Mouse (Mus musculus) common myeloid progenitor, adult 5-6 weeks (primary cell): ENCODE results near the gene Rbbp8nl. TPM values are rescaled to one million over a fixed set of nuclear protein-coding genes. Genes with fewer than 3 reads are reported as not detected.

Source experiments
- ATAC-seq: replicated peaks from 2 replicates; pipeline ENCODE4 v1.8.0; 2016; ENCODE audit warnings: low read depth, mild to moderate bottlenecking, moderate TSS enrichment, inconsistent platforms; ENCODE audit not compliant: poor library complexity, severe bottlenecking
- total RNA-seq: library from RNA; stranded (forward); fragments of 200-1000, 187-1606 nt; gene quantifications from 2 replicates; pipeline ENCODE4 v1.2.3, GENCODE M21; 2017

Gene Rbbp8nl
- total RNA-seq, 1 experiment from 2014 or later, result not detected

- no peak for ATAC-seq
Observed at GRCm38 (mm10) chr2:180234980-180235379, 54.7 kb downstream of the Rbbp8nl start.

GRCm38 (mm10) chr2:180234353-180234752, 55.3 kb downstream of the Rbbp8nl start:
- no peak for ATAC-seq

GRCm38 (mm10) chr2:180233101-180233904, 56.4 kb downstream of the Rbbp8nl start:
- ATAC-seq, result no peak

GRCm38 (mm10) chr2:180230482-180230881, 59.2 kb downstream of the Rbbp8nl start:
- no peak for ATAC-seq

GRCm38 (mm10) chr2:180229129-180229528, 60.5 kb downstream of the Rbbp8nl start:
- no peak for ATAC-seq

- no peak for ATAC-seq
Observed at GRCm38 (mm10) chr2:180228592-180228991, 61.1 kb downstream of the Rbbp8nl start.

GRCm38 (mm10) chr2:180228060-180228458, 61.6 kb downstream of the Rbbp8nl start:
- no peak for ATAC-seq

Other genes with a start within 250 kb of the Rbbp8nl start
- gene Psma7, start 247.4 kb downstream of the Rbbp8nl start, total RNA-seq, result 380 and 416 TPM in 2 replicates
- 1.2 and 3.2 TPM in 2 replicates for gene Ss18l1, start 247.4 kb downstream of the Rbbp8nl start, total RNA-seq
- 9.7 and 12.5 TPM in 2 replicates for gene Mtg2, start 219.3 kb downstream of the Rbbp8nl start, total RNA-seq
- gene Hrh3, start 185.4 kb downstream of the Rbbp8nl start, total RNA-seq, result not detected in 2 replicates
- 33.8 and 35.9 TPM in 2 replicates for gene Osbpl2, start 170.6 kb downstream of the Rbbp8nl start, total RNA-seq
- 51.8 and 52.0 TPM in 2 replicates for gene Adrm1, start 118.4 kb downstream of the Rbbp8nl start, total RNA-seq
- 0.05 and 0.10 TPM in 2 replicates for gene Lama5, start 64.0 kb downstream of the Rbbp8nl start, total RNA-seq
- 3,441 and 4,282 TPM in 2 replicates for gene Rps21, start 32.5 kb downstream of the Rbbp8nl start, total RNA-seq
- gene Cables2, start 16.4 kb downstream of the Rbbp8nl start, total RNA-seq, result 9.2 and 11.8 TPM in 2 replicates
- gene Gata5, start 44.8 kb upstream of the Rbbp8nl start, total RNA-seq, result not detected in 2 replicates
- 5.9 and 12.5 TPM in 2 replicates for gene Slco4a1, start 166.4 kb upstream of the Rbbp8nl start, total RNA-seq
- gene Ntsr1, start 210.1 kb upstream of the Rbbp8nl start, total RNA-seq, result not detected in 2 replicates